ENCODE assay signal across 8 mouse cellular contexts in genomic region chr4:46597286-46597961, GRCm38 (mm10). TPM values are rescaled to one million over a fixed set of nuclear protein-coding genes. Genes with fewer than 3 reads are reported as not detected.
DNase-seq lines count a peak whose midpoint lies in the region; ATAC-seq and TF ChIP-seq lines count a peak whose summit lies in the region.

No protein-coding gene starts in this region.

- H3K36me3 ChIP-seq in lung, embryonic 16.5 days (ENCODE audit: control insufficient read depth, insufficient read depth, low read length): no peaks in the 10 kb centered on the region
- H3K36me3 ChIP-seq in stomach, embryonic 15.5 days: no peaks in the 10 kb centered on the region

- WGBS in lung, embryonic 16.5 days: 42% methylated on average over 11 of the region's 11 CpGs
- WGBS in lung, adult 2 months: 52% methylated on average over 11 of the region's 11 CpGs
- WGBS in stomach, embryonic 15.5 days: 57% methylated on average over 11 of the region's 11 CpGs

- ATAC-seq in lung, embryonic 16.5 days (ENCODE audit: low read depth): peak; percentile 40; the same call in 1 of the 2 replicates
- ATAC-seq in granulocyte monocyte progenitor cell, adult 5-6 weeks (replicated peaks; ENCODE audit: poor library complexity, severe bottlenecking): peak; percentile 28
- peak; percentile 84 for ATAC-seq in stomach, embryonic 15.5 days (ENCODE audit: insufficient read depth, low FRiP score, low read depth)

- peaks cover 3% of the 10 kb centered on the region for H3K4me1 ChIP-seq in lung, embryonic 16.5 days (replicated peaks; ENCODE audit: control insufficient read depth, insufficient read depth, low read length)
- H3K4me1 ChIP-seq in lung, adult 2 months (ENCODE audit: control insufficient read depth, insufficient read depth, low read length): no peaks in the 10 kb centered on the region
- peaks cover 14% of the 10 kb centered on the region for H3K4me1 ChIP-seq in stomach, embryonic 15.5 days

- peak; percentile 7 for DNase-seq in adrenal gland, postnatal 10 days
- no peak for DNase-seq in adrenal gland, adult 8-10 months
- no peak for DNase-seq in lung, adult 2 months
- no peak for DNase-seq in embryo, embryonic 10.5 days (ENCODE audit: low spot score)
- no peak for DNase-seq in MN1 (ENCODE audit: low spot score)

- no peak overlapping the region for H3K4me3 ChIP-seq in lung, embryonic 16.5 days (ENCODE audit: low read length)
- no peak overlapping the region for H3K4me3 ChIP-seq in lung, adult 2 months (replicated peaks; ENCODE audit: extremely low read depth, low read depth, low read length)
- peak overlapping the region; percentile 8; the same call in 1 of the 2 replicates for H3K4me3 ChIP-seq in stomach, embryonic 15.5 days (replicated peaks)

- H3K27me3 ChIP-seq in lung, embryonic 16.5 days (ENCODE audit: control insufficient read depth, insufficient read depth, low read depth, low read length): peaks cover 31% of the 10 kb centered on the region
- H3K27me3 ChIP-seq in stomach, embryonic 15.5 days (replicated peaks): peaks cover 15% of the 10 kb centered on the region

- no peak for TF ChIP-seq CTCF in lung, adult 2 months (IDR thresholded peaks at IDR 0.05; ENCODE audit: insufficient read depth, low read length)

- H3K27ac ChIP-seq in lung, embryonic 16.5 days (ENCODE audit: low read length): no peak overlapping the region
- H3K27ac ChIP-seq in stomach, embryonic 15.5 days: peak overlapping the region; percentile 80

- peak overlapping the region; percentile 0; the same call in 1 of the 2 replicates for H3K4me2 ChIP-seq in lung, embryonic 16.5 days (ENCODE audit: low read depth, low read length)
- peak overlapping the region; percentile 20 for H3K4me2 ChIP-seq in stomach, embryonic 15.5 days

- no peaks in the 10 kb centered on the region for H3K9me3 ChIP-seq in lung, embryonic 16.5 days (ENCODE audit: control insufficient read depth, low read length)
- no peaks in the 10 kb centered on the region for H3K9me3 ChIP-seq in stomach, embryonic 15.5 days

- no peak for TF ChIP-seq POLR2A in lung, adult 2 months (IDR thresholded peaks at IDR 0.05; ENCODE audit: borderline replicate concordance, extremely low read depth, low read depth, low read length)

- peak overlapping the region; percentile 45; the same call in 1 of the 2 replicates for H3K9ac ChIP-seq in lung, embryonic 16.5 days (ENCODE audit: low read length)
- no peak overlapping the region for H3K9ac ChIP-seq in stomach, embryonic 15.5 days

RNA-seq across cellular contexts. Expression of gene Coro2a, which starts 4.6 kb away (rescaled TPM):
- total RNA-seq in adrenal gland, postnatal 10 days (2021): 1 to 10 TPM; 3.0 to 4.3 TPM
- total RNA-seq in adrenal gland, adult 8-10 months (2022): 1 to 10 TPM; 2.7 to 6.3 (median 5.1) TPM
- 5.2 TPM in 2 replicates for polyA plus RNA-seq in lung, embryonic 16.5 days (2015; fragmentation: Nextera tagmentation; extraction: Ambion mirVana)
- 9.1 and 17.2 TPM in 2 replicates for polyA plus RNA-seq in lung, adult 2 months (2012; rRNA removed)
- total RNA-seq in granulocyte monocyte progenitor cell, adult 5-6 weeks (2014; fragmentation: Nextera tagmentation): 73.0 and 78.4 TPM in 2 replicates
- 22.0 and 28.4 TPM in 2 replicates for total RNA-seq in granulocyte monocyte progenitor cell, adult 5-6 weeks (2017)
- 20.4 and 29.1 TPM in 2 replicates for polyA plus RNA-seq in stomach, embryonic 15.5 days (2015; fragmentation: Nextera tagmentation; extraction: Ambion mirVana)

RNA-seq across cellular contexts. Expression of gene Tbc1d2, which starts 52.6 kb away (rescaled TPM):
- 1 to 10 TPM; 2.2 to 3.7 TPM for total RNA-seq in adrenal gland, postnatal 10 days (2021)
- total RNA-seq in adrenal gland, adult 8-10 months (2022): 10 to 100 TPM in 1 of 4 experiments, 1 to 10 TPM in 3; 2.6 to 10.5 (median 7.0) TPM
- 4.2 and 4.3 TPM in 2 replicates for polyA plus RNA-seq in lung, embryonic 16.5 days (2015; fragmentation: Nextera tagmentation; extraction: Ambion mirVana)
- 10.2 and 10.5 TPM in 2 replicates for polyA plus RNA-seq in lung, adult 2 months (2012; rRNA removed)
- 5.4 and 8.7 TPM in 2 replicates for total RNA-seq in granulocyte monocyte progenitor cell, adult 5-6 weeks (2014; fragmentation: Nextera tagmentation)
- total RNA-seq in granulocyte monocyte progenitor cell, adult 5-6 weeks (2017): 4.4 and 6.8 TPM in 2 replicates
- 2.9 and 3.4 TPM in 2 replicates for polyA plus RNA-seq in stomach, embryonic 15.5 days (2015; fragmentation: Nextera tagmentation; extraction: Ambion mirVana)

Comparison
In these comparisons a context has a peak if more than half of its experiments do, and no peak if none do; other contexts are left out.
1. ATAC-seq: peak in every context shown above with its lines; median percentile 84 in stomach, embryonic 15.5 days; 40 in lung, embryonic 16.5 days; 28 in granulocyte monocyte progenitor cell, adult 5-6 weeks.